ENCODE assay signal across 15 mouse cellular contexts in the genomic region with DNA sequence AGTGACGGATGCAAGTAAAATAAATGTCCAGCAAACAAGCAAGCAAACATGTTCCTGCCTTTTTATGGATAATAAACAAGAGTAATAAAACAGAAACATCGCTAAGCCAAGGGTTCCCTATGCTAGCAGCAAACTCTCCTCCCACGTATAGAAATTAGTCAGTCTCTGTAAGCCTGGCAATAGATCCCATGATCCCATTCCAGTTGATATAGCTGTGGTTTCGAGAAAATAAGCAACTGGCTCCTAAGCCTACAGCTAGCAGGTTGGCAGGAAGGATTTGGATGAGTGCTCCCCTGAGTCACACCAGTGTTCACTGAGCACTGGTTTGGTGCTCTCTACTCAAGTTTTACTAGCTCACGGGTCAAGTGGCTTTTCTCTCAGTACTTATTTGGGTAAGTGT.
"Had no signal": no experiment of that assay in that cellular context is flagged by ENCODE, and none has a peak within 500 bp of the region (broad histone marks: within the 10 kb centered on the region; RNA-seq: fewer than 3 reads in every experiment).

No protein-coding gene starts in this region.

- H3K4me2 ChIP-seq: lung, embryonic 15.5 days; midbrain, embryonic 12.5 days; neural tube, embryonic 12.5 days; stomach, embryonic 15.5 days had no signal

- H3K27me3 ChIP-seq: lung, embryonic 15.5 days; midbrain, embryonic 12.5 days; neural tube, embryonic 12.5 days; stomach, embryonic 15.5 days had no signal

- H3K4me3 ChIP-seq: lung, embryonic 15.5 days; midbrain, embryonic 10.5 days; midbrain, embryonic 12.5 days; neural tube, embryonic 12.5 days; stomach, embryonic 15.5 days had no signal

- H3K36me3 ChIP-seq: lung, embryonic 15.5 days; midbrain, embryonic 10.5 days; midbrain, embryonic 12.5 days; neural tube, embryonic 12.5 days; stomach, embryonic 15.5 days had no signal

- DNase-seq: liver, postnatal 0 days; lung, adult 2 months; lung, postnatal 14 days; lung, postnatal 36 days; midbrain, embryonic 14.5 days; right cerebral cortex, postnatal 14 days; thymus, adult 2 months; thymus, postnatal 25 days had no signal

- ATAC-seq: liver, postnatal 0 days; lung, postnatal 0 days; midbrain, embryonic 16.5 days had no signal
